Mouse (Mus musculus): ENCODE measurements around the gene Slc22a27. TPM values are rescaled to one million over a fixed set of nuclear protein-coding genes. Genes with fewer than 3 reads are reported as not detected.
"Not testable (repeated sequence)": the region's sequence is repeated elsewhere in the genome, so short reads cannot be mapped to it uniquely, and the experiment has no call there.

The Slc22a27 gene
- not detected in 2 replicates for polyA plus RNA-seq (2011; ENCODE audit: insufficient read depth, insufficient read length, low replicate concordance, missing spikeins)

GRCm38 (mm10) chr19:7965927-7966326 is at the start of gene Slc22a27:
Gene Slc22a27, minus strand, starts transcription at chr19:7966027.
- H3K4me1 ChIP-seq (ENCODE audit: control insufficient read depth, insufficient read depth, low read length); H3K4me3 ChIP-seq (replicated peaks; ENCODE audit: control insufficient read depth, low read depth, low read length): not testable (repeated sequence)
- 60% methylated on average over 5 of the region's 5 CpGs for WGBS

GRCm38 (mm10) chr19:8011596-8011995 is 45.8 kb upstream of the Slc22a27 start:
- 84% methylated on average over 9 of the region's 9 CpGs for WGBS
- H3K4me3 ChIP-seq (replicated peaks; ENCODE audit: control insufficient read depth, low read depth, low read length); H3K4me1 ChIP-seq (ENCODE audit: control insufficient read depth, insufficient read depth, low read length); H3K27ac ChIP-seq (ENCODE audit: control insufficient read depth, insufficient read depth, low read depth, low read length, poor library complexity): not testable (repeated sequence)

More at GRCm38 (mm10) chr19:7965927-7966326, at the start of gene Slc22a27:
- not testable (repeated sequence) for H3K27ac ChIP-seq (ENCODE audit: control insufficient read depth, insufficient read depth, low read depth, low read length, poor library complexity)

- not testable (repeated sequence) for H3K4me3 ChIP-seq (replicated peaks; ENCODE audit: control insufficient read depth, low read depth, low read length); H3K4me1 ChIP-seq (ENCODE audit: control insufficient read depth, insufficient read depth, low read length); H3K27ac ChIP-seq (ENCODE audit: control insufficient read depth, insufficient read depth, low read depth, low read length, poor library complexity)
- 86% methylated on average over 6 of the region's 6 CpGs for WGBS
Measured at GRCm38 (mm10) chr19:8009086-8009485, 43.3 kb upstream of the Slc22a27 start.

GRCm38 (mm10) chr19:7968703-7969102 is 2.9 kb upstream of the Slc22a27 start:
- Histone ChIP-seq H3K4me3 (replicated peaks; ENCODE audit: control insufficient read depth, low read depth, low read length) (no peak overlapping the region), H3K4me1 (ENCODE audit: control insufficient read depth, insufficient read depth, low read length) (no peaks in the 10 kb centered on the region), H3K27ac (ENCODE audit: control insufficient read depth, insufficient read depth, low read depth, low read length, poor library complexity) (no peak overlapping the region)
- TF ChIP-seq POLR2A (IDR thresholded peaks at IDR 0.05; ENCODE audit: borderline replicate concordance, control insufficient read depth, low read depth, low read length) (no peak), CTCF (IDR thresholded peaks at IDR 0.05; ENCODE audit: control insufficient read depth, insufficient read depth, low read length) (no peak)
- WGBS, result 68% methylated on average over 2 of the region's 2 CpGs

GRCm38 (mm10) chr19:7966550-7966949 is 723 bp upstream of the Slc22a27 start:
- H3K4me1 ChIP-seq (ENCODE audit: control insufficient read depth, insufficient read depth, low read length); H3K27ac ChIP-seq (ENCODE audit: control insufficient read depth, insufficient read depth, low read depth, low read length, poor library complexity); H3K4me3 ChIP-seq (replicated peaks; ENCODE audit: control insufficient read depth, low read depth, low read length): not testable (repeated sequence)
- WGBS, result 53% methylated on average over 1 of the region's 1 CpGs

GRCm38 (mm10) chr19:7939391-7939790 is 26.4 kb downstream of the Slc22a27 start:
- H3K4me1 ChIP-seq (ENCODE audit: control insufficient read depth, insufficient read depth, low read length); H3K4me3 ChIP-seq (replicated peaks; ENCODE audit: control insufficient read depth, low read depth, low read length); H3K27ac ChIP-seq (ENCODE audit: control insufficient read depth, insufficient read depth, low read depth, low read length, poor library complexity): not testable (repeated sequence)
- WGBS, result 87% methylated on average over 18 of the region's 18 CpGs

GRCm38 (mm10) chr19:7876626-7877025 is 89.2 kb downstream of the Slc22a27 start:
- H3K27ac ChIP-seq (ENCODE audit: control insufficient read depth, insufficient read depth, low read depth, low read length, poor library complexity), result no peak overlapping the region
- TF ChIP-seq CTCF (IDR thresholded peaks at IDR 0.05; ENCODE audit: control insufficient read depth, insufficient read depth, low read length), result no peak
- TF ChIP-seq POLR2A (IDR thresholded peaks at IDR 0.05; ENCODE audit: borderline replicate concordance, control insufficient read depth, low read depth, low read length), result no peak
- WGBS, result 74% methylated on average over 1 of the region's 1 CpGs
- H3K4me3 ChIP-seq (replicated peaks; ENCODE audit: control insufficient read depth, low read depth, low read length), result no peak overlapping the region
- H3K4me1 ChIP-seq (ENCODE audit: control insufficient read depth, insufficient read depth, low read length), result no peaks in the 10 kb centered on the region

- WGBS, result 57% methylated on average over 2 of the region's 2 CpGs
- no peak overlapping the region for H3K27ac ChIP-seq (ENCODE audit: control insufficient read depth, insufficient read depth, low read depth, low read length, poor library complexity)
- TF ChIP-seq CTCF (IDR thresholded peaks at IDR 0.05; ENCODE audit: control insufficient read depth, insufficient read depth, low read length), result no peak
- no peak for TF ChIP-seq POLR2A (IDR thresholded peaks at IDR 0.05; ENCODE audit: borderline replicate concordance, control insufficient read depth, low read depth, low read length)
- no peaks in the 10 kb centered on the region for H3K4me1 ChIP-seq (ENCODE audit: control insufficient read depth, insufficient read depth, low read length)
- H3K4me3 ChIP-seq (replicated peaks; ENCODE audit: control insufficient read depth, low read depth, low read length), result no peak overlapping the region
Measured at GRCm38 (mm10) chr19:7829851-7830250, 136.0 kb downstream of the Slc22a27 start.

Other genes with a start within 250 kb of the Slc22a27 start
- not detected in 2 replicates for gene Slc22a26, start 163.4 kb downstream of the Slc22a27 start, polyA plus RNA-seq (2011; ENCODE audit: insufficient read depth, insufficient read length, low replicate concordance, missing spikeins)
- not detected in 2 replicates for gene Slc22a28, start 166.0 kb upstream of the Slc22a27 start, polyA plus RNA-seq (2011; ENCODE audit: insufficient read depth, insufficient read length, low replicate concordance, missing spikeins)